In genomic region chr14:54787226-54787625, GRCm38 (mm10) we compare ENCODE assay signal across 14 mouse cellular contexts. TPM values are rescaled to one million over a fixed set of nuclear protein-coding genes. Genes with fewer than 3 reads are reported as not detected.
DNase-seq lines count a peak whose midpoint lies in the region; ATAC-seq and TF ChIP-seq lines count a peak whose summit lies in the region.
"Had no signal": no experiment of that assay in that cellular context is flagged by ENCODE, and none has a peak within 500 bp of the region (broad histone marks: within the 10 kb centered on the region; RNA-seq: fewer than 3 reads in every experiment).

No protein-coding gene starts in this region.

- WGBS in midbrain, postnatal 0 days, result 53% methylated on average over 4 of the region's 4 CpGs
- 48% methylated on average over 4 of the region's 4 CpGs for WGBS in midbrain, embryonic 11.5 days
- 75% methylated on average over 4 of the region's 4 CpGs for WGBS in small intestine, adult 2 months

- DNase-seq in gastrocnemius, adult 2 months, result no peak
- no peak for DNase-seq in gastrocnemius, postnatal 10 days
- DNase-seq in midbrain, postnatal 0 days (ENCODE audit: low spot score), result no peak
- no peak for DNase-seq in midbrain, embryonic 11.5 days (ENCODE audit: low spot score, missing footprints)
- no peak for DNase-seq in Patski (ENCODE audit: low read depth, low spot score)
- DNase-seq in spleen, postnatal 14 days (ENCODE audit: low spot score in 2 of 2), result no peak
- DNase-seq in lung, postnatal 10 days, result no peak
- DNase-seq: layer of hippocampus, postnatal 36 days had no signal

- H3K36me3 ChIP-seq in midbrain, postnatal 0 days (ENCODE audit: insufficient read depth, low read length), result no peaks in the 10 kb centered on the region
- H3K36me3 ChIP-seq in midbrain, embryonic 11.5 days (ENCODE audit: control insufficient read depth, insufficient read depth, low read length), result no peaks in the 10 kb centered on the region
- no peaks in the 10 kb centered on the region for H3K36me3 ChIP-seq in small intestine, adult 2 months (ENCODE audit: control insufficient read depth, insufficient read depth, low read length)
- H3K36me3 ChIP-seq: forebrain, embryonic 12.5 days; G1E; liver, embryonic 15.5 days; midbrain, embryonic 12.5 days had no signal

- no peaks in the 10 kb centered on the region for H3K9me3 ChIP-seq in midbrain, postnatal 0 days (ENCODE audit: low read length)
- no peaks in the 10 kb centered on the region for H3K9me3 ChIP-seq in midbrain, embryonic 11.5 days (ENCODE audit: control insufficient read depth, low read length)
- H3K9me3 ChIP-seq: forebrain, embryonic 12.5 days; liver, embryonic 15.5 days; midbrain, embryonic 12.5 days had no signal

- intact Hi-C loops in gastrocnemius, adult 2 months (cut with DNase I), result no loop called here

- CTCF ChIA-PET in Patski (lab: Charles Lee), result interaction anchor here (0.9 kb wide), 1 partner anchor 81 kb away, joined by 3 read pairs; no protein-coding TSS in a partner anchor

- in situ Hi-C loops in Patski (cut with MboI; ENCODE audit: low pct_unique_long_range_greater_than_20kb), result no loop called here

- H3K9ac ChIP-seq in midbrain, postnatal 0 days (replicated peaks; ENCODE audit: low read length, poor library complexity, severe bottlenecking), result no peak overlapping the region
- no peak overlapping the region for H3K9ac ChIP-seq in midbrain, embryonic 11.5 days (ENCODE audit: low read length)
- H3K9ac ChIP-seq: forebrain, embryonic 12.5 days; liver, embryonic 15.5 days; midbrain, embryonic 12.5 days had no signal

- no peak overlapping the region for H3K4me3 ChIP-seq in gastrocnemius, adult 2 months
- H3K4me3 ChIP-seq in midbrain, postnatal 0 days (ENCODE audit: low read depth, low read length), result no peak overlapping the region
- H3K4me3 ChIP-seq in midbrain, embryonic 11.5 days (ENCODE audit: low read depth, low read length), result no peak overlapping the region
- no peak overlapping the region for H3K4me3 ChIP-seq in small intestine, adult 2 months (ENCODE audit: low read depth, low read length)
- H3K4me3 ChIP-seq: forebrain, embryonic 12.5 days; liver, embryonic 15.5 days; midbrain, embryonic 12.5 days had no signal

- ATAC-seq in midbrain, postnatal 0 days (ENCODE audit: low FRiP score), result no peak
- no peak for ATAC-seq in midbrain, embryonic 11.5 days (ENCODE audit: low FRiP score)
- ATAC-seq in Patski, result no peak

- H3K27ac ChIP-seq in gastrocnemius, adult 2 months, result no peak overlapping the region
- no peak overlapping the region for H3K27ac ChIP-seq in midbrain, postnatal 0 days (ENCODE audit: low read depth, low read length)
- H3K27ac ChIP-seq in midbrain, embryonic 11.5 days (ENCODE audit: low read depth, low read length), result no peak overlapping the region
- no peak overlapping the region for H3K27ac ChIP-seq in small intestine, adult 2 months (ENCODE audit: insufficient read depth, low read depth, low read length)
- H3K27ac ChIP-seq: forebrain, embryonic 12.5 days; liver, embryonic 15.5 days; midbrain, embryonic 12.5 days had no signal

- H3K4me1 ChIP-seq in midbrain, postnatal 0 days (ENCODE audit: insufficient read depth, low read length), result no peaks in the 10 kb centered on the region
- H3K4me1 ChIP-seq in midbrain, embryonic 11.5 days (ENCODE audit: control insufficient read depth, insufficient read depth, low read length), result no peaks in the 10 kb centered on the region
- peaks cover 5% of the 10 kb centered on the region; the same call in 1 of the 2 replicates for H3K4me1 ChIP-seq in small intestine, adult 2 months (ENCODE audit: control insufficient read depth, insufficient read depth, insufficient read length, low read length)
- H3K4me1 ChIP-seq: forebrain, embryonic 12.5 days; midbrain, embryonic 12.5 days had no signal

- TF ChIP-seq CTCF in gastrocnemius, adult 2 months (IDR thresholded peaks at IDR 0.05), result peak; percentile 50
- peak; percentile 54 for TF ChIP-seq CTCF in midbrain, postnatal 0 days (IDR thresholded peaks at IDR 0.05)
- TF ChIP-seq CTCF in Patski (IDR thresholded peaks at IDR 0.05), result peak; percentile 66
- peak; percentile 73; the same call in 1 of the 2 replicates for TF ChIP-seq CTCF in small intestine, adult 2 months (IDR thresholded peaks at IDR 0.05; ENCODE audit: extremely low read depth, insufficient read length, insufficient replicate concordance, low read depth, low read length)

- POLR2A ChIA-PET in Patski (lab: Charles Lee), result no interaction called here

- no peak overlapping the region for H3K4me2 ChIP-seq in midbrain, postnatal 0 days (ENCODE audit: low read depth, low read length, poor library complexity, severe bottlenecking)
- H3K4me2 ChIP-seq in midbrain, embryonic 11.5 days, result no peak overlapping the region
- H3K4me2 ChIP-seq: forebrain, embryonic 12.5 days; liver, embryonic 15.5 days; midbrain, embryonic 12.5 days had no signal

- no peaks in the 10 kb centered on the region for H3K27me3 ChIP-seq in midbrain, postnatal 0 days (ENCODE audit: insufficient read depth, low read length)
- no peaks in the 10 kb centered on the region for H3K27me3 ChIP-seq in midbrain, embryonic 11.5 days (ENCODE audit: control insufficient read depth, insufficient read depth, low read length)
- H3K27me3 ChIP-seq in Patski, result peaks cover 3% of the 10 kb centered on the region
- no peaks in the 10 kb centered on the region for H3K27me3 ChIP-seq in small intestine, adult 2 months (ENCODE audit: control insufficient read depth, insufficient read depth, low read length)

- TF ChIP-seq POLR2A in small intestine, adult 2 months (IDR thresholded peaks at IDR 0.05; ENCODE audit: low read depth, low read length), result no peak

RNA-seq across cellular contexts. Expression of gene Slc7a8, which starts 5.5 kb away (rescaled TPM):
- 10 to 100 TPM; 21.4 to 23.6 TPM for total RNA-seq in gastrocnemius, adult 2 months (2021)
- total RNA-seq in gastrocnemius, postnatal 10 days (2021), result 1 to 10 TPM; 5.7 to 7.5 TPM
- 10.3 and 11.3 TPM in 2 replicates for total RNA-seq in midbrain, postnatal 0 days (2014; rRNA removed)
- 8.8 and 9.7 TPM in 2 replicates for polyA plus RNA-seq in midbrain, postnatal 0 days (2015; fragmentation: Nextera tagmentation; extraction: Ambion mirVana)
- polyA plus RNA-seq in midbrain, embryonic 11.5 days (2014; fragmentation: Nextera tagmentation; extraction: Ambion mirVana), result 2.8 and 3.0 TPM in 2 replicates
- 0.04 TPM for polyA plus RNA-seq in Patski (2021)
- polyA plus RNA-seq in small intestine, adult 2 months (2012; rRNA removed), result 39.5 and 174 TPM in 2 replicates

RNA-seq across cellular contexts. Expression of gene Rnf212b, which starts 26.7 kb away (rescaled TPM):
- 1 to 10 TPM; 1.0 to 5.0 TPM for total RNA-seq in gastrocnemius, adult 2 months (2021)
- not detected for total RNA-seq in gastrocnemius, postnatal 10 days (2021)
- 0.38 TPM in 1 of 2 replicates, not detected in the other for total RNA-seq in midbrain, postnatal 0 days (2014; rRNA removed)
- not detected in 2 replicates for polyA plus RNA-seq in midbrain, postnatal 0 days (2015; fragmentation: Nextera tagmentation; extraction: Ambion mirVana)
- polyA plus RNA-seq in midbrain, embryonic 11.5 days (2014; fragmentation: Nextera tagmentation; extraction: Ambion mirVana), result not detected in 2 replicates
- polyA plus RNA-seq in Patski (2021), result not detected
- polyA plus RNA-seq in small intestine, adult 2 months (2012; rRNA removed), result not detected in 2 replicates
- total RNA-seq: layer of hippocampus, postnatal 36 days had no signal
- polyA plus RNA-seq: forebrain, embryonic 12.5 days; G1E; liver, embryonic 15.5 days; midbrain, embryonic 12.5 days; stomach, embryonic 14.5 days had no signal
